Mouse (Mus musculus): ENCODE data around the gene Gm9745.
"Not testable (repeated sequence)": the region's sequence is repeated elsewhere in the genome, so short reads cannot be mapped to it uniquely, and the experiment has no call there.

Gene Gm9745

GRCm38 (mm10) chr13:8913890-8914289, 34.1 kb downstream of the Gm9745 start:
- DNase-seq (ENCODE audit: low spot score in 2 of 2), result not testable (repeated sequence)

DNA sequence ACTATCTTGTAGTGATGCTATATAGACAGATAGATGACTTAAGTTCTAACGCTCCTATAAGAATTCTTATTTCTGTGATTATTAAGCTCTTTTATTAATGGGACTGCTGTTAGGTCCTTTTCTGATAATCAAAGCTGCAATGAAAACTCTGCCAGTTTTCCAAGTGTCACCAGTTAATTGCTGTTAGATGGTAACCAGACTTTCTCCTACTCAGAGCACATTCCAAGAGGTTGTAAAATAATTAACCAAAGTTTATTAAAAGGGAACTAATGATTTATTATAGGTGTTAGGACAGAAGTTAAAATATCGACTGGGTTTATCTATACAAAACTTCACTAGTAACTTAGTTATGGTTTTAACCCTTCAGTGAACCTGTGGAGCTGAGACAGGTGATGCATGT, 42.0 kb downstream of the Gm9745 start:
- not testable (repeated sequence) for DNase-seq (ENCODE audit: low spot score in 2 of 2)

Data from urinary bladder, postnatal 36 days (tissue).